Mouse (Mus musculus): ENCODE measurements at regions not wholly inside any gene's neighbourhood (a gene's known extent, or its start where the extent isn't known, plus 50 kb on each side); places are given as distances from the start of the nearest gene placed in this dataset.

DNA sequence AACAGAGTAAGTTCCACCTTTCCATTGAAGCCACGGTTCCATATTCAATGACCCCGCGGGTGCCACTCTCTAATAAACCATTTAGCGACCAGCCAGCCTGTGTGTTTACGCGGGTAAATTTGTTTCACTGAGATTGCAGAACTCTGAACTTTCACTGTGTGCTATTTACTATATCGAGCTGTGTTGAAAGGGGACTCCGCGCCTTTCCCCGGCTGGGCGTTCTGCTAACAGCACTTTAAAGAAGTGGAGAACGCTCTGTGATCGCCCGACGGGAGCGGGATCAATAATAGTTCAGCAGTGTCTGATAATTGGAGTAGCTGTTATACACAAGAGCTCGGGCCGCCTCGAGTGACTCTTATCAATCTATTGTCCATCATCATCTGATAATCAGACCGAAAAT is 149.8 kb downstream of the Tex29 start:
- TF ChIP-seq POLR2A (IDR thresholded peaks at IDR 0.05; ENCODE audit: low read depth, low read length), result no peak
- no peak for TF ChIP-seq CTCF (conservative IDR thresholded peaks at IDR 0.05; ENCODE audit: insufficient read depth, insufficient read length, low read depth, low read length)
